Mouse (Mus musculus) MEL (cell line): ENCODE results near the gene Bud31. TPM values are rescaled to one million over a fixed set of nuclear protein-coding genes. Genes with fewer than 3 reads are reported as not detected.
"Not testable (repeated sequence)": the region's sequence is repeated elsewhere in the genome, so short reads cannot be mapped to it uniquely, and the experiment has no call there.

Experiments used
- DNase-seq: peaks from one replicate; pipeline ENCODE4 v3.0.0; 2011; ENCODE audit warnings: low read depth, low spot score
- H3K27ac ChIP-seq: 2 replicates; pipeline ENCODE4 v1.5.1; 2012; ENCODE audit warnings: low read depth, mild to moderate bottlenecking, control low read depth, low read length, moderate library complexity; ENCODE audit not compliant: control insufficient read depth
- H3K27me3 ChIP-seq, 2 experiments: fragments of 150-350 bp in 1 of 2; sonication (generic) in 1 of 2; 2 replicates each; pipeline ENCODE4 v1.6.1; 2012; ENCODE audit warnings: low read length in 2 of 2, mild to moderate bottlenecking in 2 of 2, improper control_type of control experiment in 1 of 2, moderate library complexity in 1 of 2; ENCODE audit not compliant: insufficient read depth in 2 of 2, control insufficient read depth in 1 of 2
- H3K36me3 ChIP-seq, 2 experiments: 2 replicates each; pipeline ENCODE4 v1.6.1; 2012 to 2014; ENCODE audit warnings: low read length in 2 of 2, improper control_type of control experiment in 1 of 2, inconsistent platforms in 1 of 2, mild to moderate bottlenecking in 1 of 2; ENCODE audit not compliant: insufficient read depth in 2 of 2, control insufficient read depth in 1 of 2
- H3K4me1 ChIP-seq, 2 experiments: fragments of 150-350 bp in 1 of 2; sonication (generic) in 1 of 2; 2 replicates each; pipeline ENCODE4 v1.6.1; 2012; ENCODE audit warnings: low read length in 2 of 2, improper control_type of control experiment in 1 of 2, mild to moderate bottlenecking in 1 of 2; ENCODE audit not compliant: insufficient read depth in 2 of 2, control insufficient read depth in 1 of 2
- H3K4me3 ChIP-seq, 2 experiments: fragments of 150-350 bp in 1 of 2; sonication (generic) in 1 of 2; 2 replicates each; pipeline ENCODE4 v1.5.1; 2012; ENCODE audit warnings: low read depth in 2 of 2, low read length in 2 of 2, mild to moderate bottlenecking in 2 of 2, moderate library complexity in 2 of 2, control low read depth in 1 of 2, improper control_type of control experiment in 1 of 2; ENCODE audit not compliant: control insufficient read depth in 1 of 2, insufficient read depth in 1 of 2
- H3K79me2 ChIP-seq: 2 replicates; pipeline ENCODE4 v1.6.1; 2012; ENCODE audit warnings: mild to moderate bottlenecking, low read length, moderate library complexity; ENCODE audit not compliant: control insufficient read depth, poor library complexity, insufficient read depth
- H3K9ac ChIP-seq: 2 replicates; pipeline ENCODE4 v1.6.1; 2012; ENCODE audit warnings: low read depth, mild to moderate bottlenecking, control low read depth, low read length, moderate library complexity; ENCODE audit not compliant: control insufficient read depth, poor library complexity, severe bottlenecking
- H3K9me3 ChIP-seq: fragments of 150-350 bp; sonication (generic); replicated peaks from 2 replicates; pipeline ENCODE4 v1.6.1; 2012; ENCODE audit warnings: mild to moderate bottlenecking, low read length, improper control_type of control experiment, moderate library complexity; ENCODE audit not compliant: insufficient read depth
- CTCF ChIP-seq, 3 experiments: IDR thresholded peaks in 2 of 3; conservative IDR thresholded peaks in 1 of 3; 2 replicates each; pipeline ENCODE4 v1.5.1; 2011 to 2012; ENCODE audit warnings: low read length in 3 of 3, low read depth in 2 of 3, mild to moderate bottlenecking in 2 of 3, improper control_type of control experiment in 1 of 3, inconsistent platforms in 1 of 3, mixed read lengths in 1 of 3, moderate library complexity in 1 of 3; ENCODE audit not compliant: control insufficient read depth in 1 of 3, insufficient read depth in 1 of 3, poor library complexity in 1 of 3, severe bottlenecking in 1 of 3
- EP300 ChIP-seq, 2 experiments: IDR thresholded peaks; 2 replicates each; pipeline ENCODE4 v1.6.1; 2011; ENCODE audit warnings: improper control_type of control experiment in 2 of 2, low read length in 2 of 2, low read depth in 1 of 2, mild to moderate bottlenecking in 1 of 2
- HCFC1 ChIP-seq: IDR thresholded peaks from 2 replicates; pipeline ENCODE4 v1.6.1; 2012; ENCODE audit warnings: low read depth, mild to moderate bottlenecking, inconsistent platforms, low read length, improper control_type of control experiment, moderate library complexity
- JUND ChIP-seq: IDR thresholded peaks from 2 replicates; pipeline ENCODE4 v1.6.1; 2011; ENCODE audit warnings: low read depth, mild to moderate bottlenecking, improper control_type of control experiment, low read length
- MAX ChIP-seq: IDR thresholded peaks from 2 replicates; pipeline ENCODE4 v1.6.1; 2011; ENCODE audit warnings: low read length, improper control_type of control experiment
- MXI1 ChIP-seq: IDR thresholded peaks from 2 replicates; pipeline ENCODE4 v1.6.1; 2011; ENCODE audit warnings: mild to moderate bottlenecking, low read depth, low read length, improper control_type of control experiment
- MYB ChIP-seq: IDR thresholded peaks from 2 replicates; pipeline ENCODE4 v1.6.1; 2011; ENCODE audit warnings: mild to moderate bottlenecking, low read depth, low read length, improper control_type of control experiment
- POLR2A ChIP-seq, 2 experiments: IDR thresholded peaks; 2 replicates each; pipeline ENCODE4 v1.6.1; 2011 to 2012; ENCODE audit warnings: low read length in 2 of 2, mild to moderate bottlenecking in 2 of 2, control low read depth in 1 of 2, improper control_type of control experiment in 1 of 2, low read depth in 1 of 2, moderate library complexity in 1 of 2; ENCODE audit not compliant: control insufficient read depth in 1 of 2, insufficient read depth in 1 of 2, poor library complexity in 1 of 2
- POLR2AphosphoS5 ChIP-seq: IDR thresholded peaks from 2 replicates; pipeline ENCODE4 v1.6.1; 2012; ENCODE audit warnings: low read depth, borderline replicate concordance, mild to moderate bottlenecking, inconsistent platforms, low read length, moderate library complexity, mixed read lengths
- RAD21 ChIP-seq: IDR thresholded peaks from 2 replicates; pipeline ENCODE4 v1.6.1; 2011; ENCODE audit warnings: mild to moderate bottlenecking, low read depth, low read length, improper control_type of control experiment
- RCOR1 ChIP-seq: IDR thresholded peaks from 2 replicates; pipeline ENCODE4 v1.6.1; 2012; ENCODE audit warnings: low read depth, mild to moderate bottlenecking, inconsistent platforms, low read length, improper control_type of control experiment
- SIN3A ChIP-seq: IDR thresholded peaks from 2 replicates; pipeline ENCODE4 v1.6.1; 2012; ENCODE audit warnings: low read length, improper control_type of control experiment, inconsistent platforms
- TBP ChIP-seq: IDR thresholded peaks from 2 replicates; pipeline ENCODE4 v1.8.0; 2011; ENCODE audit warnings: low read depth, low read length, improper control_type of control experiment
- UBTF ChIP-seq: IDR thresholded peaks from 2 replicates; pipeline ENCODE4 v1.6.1; 2012; ENCODE audit warnings: low read depth, mild to moderate bottlenecking, inconsistent platforms, low read length, improper control_type of control experiment, moderate library complexity, borderline replicate concordance; ENCODE audit not compliant: insufficient read depth
- USF2 ChIP-seq, 2 experiments: IDR thresholded peaks; 2 replicates each; pipeline ENCODE4 v1.6.1; 2011 to 2012; ENCODE audit warnings: improper control_type of control experiment in 2 of 2, low read length in 2 of 2, borderline replicate concordance in 1 of 2, inconsistent platforms in 1 of 2, low read depth in 1 of 2, mild to moderate bottlenecking in 1 of 2; ENCODE audit not compliant: insufficient read depth in 1 of 2
- ZC3H11A ChIP-seq: IDR thresholded peaks from 2 replicates; pipeline ENCODE4 v1.6.1; 2012; ENCODE audit warnings: low read depth, mild to moderate bottlenecking, inconsistent platforms, low read length, improper control_type of control experiment
- ZKSCAN1 ChIP-seq: IDR thresholded peaks from 2 replicates; pipeline ENCODE4 v1.6.1; 2012; ENCODE audit warnings: low read depth, mild to moderate bottlenecking, inconsistent platforms, low read length, improper control_type of control experiment, moderate library complexity
- polyA plus RNA-seq, 2 experiments: library from polyadenylated mRNA; stranded (reverse) in 1 of 2; unstranded in 1 of 2; fragments of >175 nt in 1 of 2; fragments of >200 nt in 1 of 2; gene quantifications; 2 replicates each; pipeline versions ENCODE4 v1.2.1 to v1.2.4; 2012; ENCODE audit warnings: low replicate concordance in 2 of 2, low read depth in 1 of 2; ENCODE audit not compliant: insufficient read length in 2 of 2, insufficient read depth in 1 of 2, missing spikeins in 1 of 2
- total RNA-seq: library from RNA; depleted of rRNA; stranded (reverse); fragments of 300-350 nt; gene quantifications from 2 replicates; pipeline ENCODE4 v1.2.3, GENCODE M21; 2012

Gene Bud31
- total and polyA plus RNA-seq, 3 experiments: 193 to 207 TPM; not detected in 1

DNA sequence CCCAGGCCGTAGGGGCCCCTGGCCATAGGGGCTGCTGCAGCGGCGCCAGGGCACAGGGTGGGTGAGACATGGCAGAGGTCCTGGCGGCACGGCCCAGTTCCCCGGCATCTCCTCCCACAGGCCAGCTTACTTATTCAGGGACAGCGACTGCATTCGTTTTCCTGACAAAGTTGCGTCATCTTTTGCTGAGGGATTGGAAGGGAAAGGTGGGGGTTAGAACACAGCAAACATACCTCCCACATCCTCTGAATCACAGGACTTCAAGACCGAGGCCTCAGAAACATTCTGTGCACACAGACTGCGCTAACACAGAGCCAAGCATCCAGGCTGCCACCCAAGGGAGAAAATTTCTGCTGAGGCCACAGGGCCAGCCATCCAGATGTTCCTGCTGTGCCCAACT is 10.0 kb upstream of the Bud31 start:
- H3K27ac ChIP-seq: no peak overlapping the region
- TF ChIP-seq RAD21: no peak
- no peak for TF ChIP-seq RCOR1
- no peak for TF ChIP-seq EP300 (IDR thresholded peaks at IDR 0.05; ENCODE audit: low read depth in 1 of 2, low read length in 2 of 2)

DNA sequence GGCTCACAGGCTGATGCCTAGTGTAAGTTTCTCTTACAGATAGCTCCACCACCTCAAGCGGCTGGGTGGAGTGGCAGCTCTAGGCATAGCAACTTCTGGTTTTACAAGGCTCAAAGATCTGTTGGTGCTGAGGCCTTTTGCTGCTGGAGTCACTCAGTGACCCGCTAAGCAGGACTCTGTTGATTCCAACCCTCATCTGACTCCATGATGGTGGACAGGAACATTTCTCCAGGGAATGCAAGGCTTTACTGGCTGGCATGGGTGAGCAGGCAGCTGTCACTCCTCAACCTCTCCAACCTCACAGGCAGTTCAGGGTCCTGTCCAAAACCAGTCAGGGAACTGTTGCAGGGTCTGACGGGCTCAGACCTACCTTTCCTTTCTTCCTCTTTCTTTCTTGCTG is 9.2 kb upstream of the Bud31 start:
- Histone ChIP-seq H3K36me3 (peaks cover 0 to 21% of the 10 kb centered on the region in 2 experiments; a peak in 2 of 4 replicates), H3K27ac (no peak overlapping the region), H3K27me3 (no peaks in the 10 kb centered on the region), H3K4me1 (no peaks in the 10 kb centered on the region), H3K79me2 (no peaks in the 10 kb centered on the region), H3K9me3 (no peaks in the 10 kb centered on the region), H3K4me3 (no peak overlapping the region), H3K9ac (no peak overlapping the region)
- peak in 1 of 2 experiments; percentile 0; a peak in 1 of 4 replicates for TF ChIP-seq POLR2A (IDR thresholded peaks at IDR 0.05; ENCODE audit: control insufficient read depth in 1 of 2, insufficient read depth in 1 of 2, low read depth in 1 of 2, low read length in 2 of 2, poor library complexity in 1 of 2)
- no peak for TF ChIP-seq UBTF
- no peak for DNase-seq

More for the DNA sequence above, 10.0 kb upstream of the Bud31 start:
- H3K9ac ChIP-seq: no peak overlapping the region
- DNase-seq: no peak
- H3K36me3 ChIP-seq: peaks cover 0 to 22% of the 10 kb centered on the region in 2 experiments; a peak in 2 of 4 replicates
- H3K27me3 ChIP-seq: no peaks in the 10 kb centered on the region
- no peak overlapping the region for H3K4me3 ChIP-seq
- no peaks in the 10 kb centered on the region for H3K9me3 ChIP-seq
- H3K79me2 ChIP-seq: no peaks in the 10 kb centered on the region
- no peaks in the 10 kb centered on the region for H3K4me1 ChIP-seq

DNA sequence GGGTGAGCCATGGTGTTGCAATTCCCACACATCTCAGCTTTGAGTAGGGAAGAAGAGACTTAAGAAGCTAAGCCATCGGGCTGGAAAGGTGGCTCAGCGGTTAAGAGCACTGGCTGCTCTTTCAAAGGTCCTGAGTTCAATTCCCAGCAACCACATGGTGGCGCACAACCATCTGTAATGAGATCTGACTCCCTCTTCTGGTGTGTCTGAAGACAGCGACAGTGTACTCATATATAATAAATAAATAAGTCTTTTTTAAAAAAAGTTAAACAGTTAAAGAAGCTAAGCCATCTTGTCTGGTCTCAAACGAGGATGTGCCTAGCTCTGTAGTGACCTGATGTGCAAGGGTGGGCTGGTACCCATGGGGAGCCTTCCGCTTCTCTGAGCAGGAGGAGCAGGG is 6.9 kb upstream of the Bud31 start:
- H3K79me2 ChIP-seq: peaks cover 19% of the 10 kb centered on the region
- not testable (repeated sequence) for DNase-seq
- TF ChIP-seq POLR2A (IDR thresholded peaks at IDR 0.05; ENCODE audit: control insufficient read depth in 1 of 2, insufficient read depth in 1 of 2, low read depth in 1 of 2, low read length in 2 of 2, poor library complexity in 1 of 2) (0 out of 4 replicates have a peak, but pooled peaks of 1 of the 2 experiments have one; percentile 36), CTCF (IDR thresholded peaks at IDR 0.05 in 2 of 3, conservative IDR thresholded peaks at IDR 0.05 in 1 of 3; ENCODE audit: control insufficient read depth in 1 of 3, insufficient read depth in 1 of 3, low read depth in 2 of 3, low read length in 3 of 3, poor library complexity in 1 of 3, severe bottlenecking in 1 of 3) (peak in 2 of 3 experiments; percentile 5 to 57; a peak in 2 of 6 replicates), RAD21 (peak; percentile 3)
- TF ChIP-seq, all 39 proteins: peak for 3; not testable (repeated sequence) for 36
- not testable (repeated sequence) for H3K4me1 ChIP-seq, H3K27ac ChIP-seq, H3K9me3 ChIP-seq, H3K4me3 ChIP-seq, H3K27me3 ChIP-seq, H3K9ac ChIP-seq
- H3K36me3 ChIP-seq: peaks cover 5 to 19% of the 10 kb centered on the region in 2 experiments

DNA sequence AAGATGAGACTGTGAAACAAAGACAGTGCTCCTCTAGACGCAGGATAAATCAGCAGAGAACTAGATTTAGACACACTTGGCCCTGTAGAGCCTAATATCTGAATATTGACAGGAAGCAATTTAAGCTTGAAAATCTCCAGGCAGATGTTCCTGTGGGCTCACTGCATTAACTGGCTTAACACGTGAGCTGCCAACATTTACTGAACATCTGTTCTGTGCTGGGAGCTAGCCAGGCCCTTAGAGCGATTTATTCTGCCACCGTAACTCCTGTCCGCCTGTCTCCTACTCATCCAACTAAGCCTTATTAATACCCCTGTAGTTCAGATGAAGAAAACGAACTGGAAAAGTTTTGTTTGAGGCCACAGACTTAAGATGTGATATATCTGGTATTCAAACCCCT is 1.3 kb upstream of the Bud31 start:
- Histone ChIP-seq H3K9ac (peak overlapping the region; percentile 93), H3K36me3 (peaks cover 19 to 21% of the 10 kb centered on the region in 2 experiments), H3K79me2 (peaks cover 44% of the 10 kb centered on the region), H3K27ac (no peak overlapping the region), H3K4me3 (peak overlapping the region; percentile 79 to 95), H3K27me3 (no peaks in the 10 kb centered on the region), H3K4me1 (peaks cover 2 to 21% of the 10 kb centered on the region in 2 experiments; a peak in 2 of 4 replicates), H3K9me3 (no peaks in the 10 kb centered on the region)
- peak; percentile 53 for DNase-seq
- no peak for TF ChIP-seq TBP
- no peak for TF ChIP-seq ZKSCAN1
- peak; percentile 43; the same call in 1 of the 2 replicates for TF ChIP-seq SIN3A
- peak; percentile 80 for TF ChIP-seq MXI1
- TF ChIP-seq USF2 (IDR thresholded peaks at IDR 0.05; ENCODE audit: borderline replicate concordance in 1 of 2, insufficient read depth in 1 of 2, low read depth in 1 of 2, low read length in 2 of 2): no peak
- TF ChIP-seq ZC3H11A: no peak
- 0 out of 2 replicates have a peak, but pooled peaks have one; percentile 2 for TF ChIP-seq HCFC1
- no peak for TF ChIP-seq POLR2AphosphoS5
- TF ChIP-seq POLR2A (IDR thresholded peaks at IDR 0.05; ENCODE audit: control insufficient read depth in 1 of 2, insufficient read depth in 1 of 2, low read depth in 1 of 2, low read length in 2 of 2, poor library complexity in 1 of 2): no peak
- TF ChIP-seq MAX: peak; percentile 52; the same call in 1 of the 2 replicates
- TF ChIP-seq RAD21: no peak
- TF ChIP-seq CTCF (IDR thresholded peaks at IDR 0.05 in 2 of 3, conservative IDR thresholded peaks at IDR 0.05 in 1 of 3; ENCODE audit: control insufficient read depth in 1 of 3, insufficient read depth in 1 of 3, low read depth in 2 of 3, low read length in 3 of 3, poor library complexity in 1 of 3, severe bottlenecking in 1 of 3): no peak
- no peak for TF ChIP-seq EP300 (IDR thresholded peaks at IDR 0.05; ENCODE audit: low read depth in 1 of 2, low read length in 2 of 2)
- no peak for TF ChIP-seq MYB
- TF ChIP-seq RCOR1: no peak
- no peak for TF ChIP-seq JUND
